Mouse (Mus musculus): ENCODE measurements around the gene Bbs4. TPM values are rescaled to one million over a fixed set of nuclear protein-coding genes. Genes with fewer than 3 reads are reported as not detected.
A peak's percentile ranks its signal among the peaks of the same experiment; 100 is the strongest.

Gene Bbs4
- polyA plus RNA-seq, 3 experiments from 2014 or later = 14.6 to 21.4 (median 15.5) TPM

DNA sequence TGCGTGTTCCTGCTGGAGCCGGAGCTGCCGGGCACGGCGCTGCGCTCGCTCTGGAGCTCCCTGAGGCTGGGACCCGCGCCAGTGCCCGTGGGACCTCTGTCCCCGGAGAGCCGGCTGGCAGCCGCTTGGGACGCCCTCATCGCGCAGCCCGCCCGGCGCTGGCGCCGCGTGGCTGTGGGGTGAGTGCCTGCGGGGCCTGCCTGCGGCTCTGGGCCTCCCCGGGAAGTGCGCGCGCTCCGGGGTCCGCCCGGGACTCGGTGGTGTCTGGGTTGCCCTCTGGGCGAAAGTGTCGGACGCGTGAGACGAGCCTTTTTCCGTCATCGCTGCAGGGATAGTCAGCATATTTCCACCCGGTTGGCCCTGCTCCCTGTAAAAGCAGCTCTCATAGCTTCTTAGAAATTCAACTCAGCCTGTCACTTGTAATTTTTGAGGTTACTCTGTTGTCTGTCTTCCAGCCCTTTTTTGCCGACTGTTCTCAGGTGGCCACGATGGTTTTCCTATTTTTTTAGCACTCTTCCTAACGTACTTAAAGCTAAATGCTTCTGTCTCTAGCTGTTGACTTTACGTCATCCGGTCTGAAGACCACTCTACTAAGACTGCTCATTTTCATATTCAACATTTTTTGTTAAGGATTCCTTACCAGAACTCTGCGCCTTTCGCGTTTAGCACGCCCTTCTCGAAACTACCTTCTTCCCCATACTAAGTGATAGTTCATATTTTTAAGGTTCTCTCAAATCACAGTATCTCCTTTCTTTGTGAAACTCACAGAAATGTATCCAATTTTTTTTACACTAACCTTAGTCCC is 61.4 kb downstream of the Bbs4 start:
- ATAC-seq = peak; percentile 20

DNA sequence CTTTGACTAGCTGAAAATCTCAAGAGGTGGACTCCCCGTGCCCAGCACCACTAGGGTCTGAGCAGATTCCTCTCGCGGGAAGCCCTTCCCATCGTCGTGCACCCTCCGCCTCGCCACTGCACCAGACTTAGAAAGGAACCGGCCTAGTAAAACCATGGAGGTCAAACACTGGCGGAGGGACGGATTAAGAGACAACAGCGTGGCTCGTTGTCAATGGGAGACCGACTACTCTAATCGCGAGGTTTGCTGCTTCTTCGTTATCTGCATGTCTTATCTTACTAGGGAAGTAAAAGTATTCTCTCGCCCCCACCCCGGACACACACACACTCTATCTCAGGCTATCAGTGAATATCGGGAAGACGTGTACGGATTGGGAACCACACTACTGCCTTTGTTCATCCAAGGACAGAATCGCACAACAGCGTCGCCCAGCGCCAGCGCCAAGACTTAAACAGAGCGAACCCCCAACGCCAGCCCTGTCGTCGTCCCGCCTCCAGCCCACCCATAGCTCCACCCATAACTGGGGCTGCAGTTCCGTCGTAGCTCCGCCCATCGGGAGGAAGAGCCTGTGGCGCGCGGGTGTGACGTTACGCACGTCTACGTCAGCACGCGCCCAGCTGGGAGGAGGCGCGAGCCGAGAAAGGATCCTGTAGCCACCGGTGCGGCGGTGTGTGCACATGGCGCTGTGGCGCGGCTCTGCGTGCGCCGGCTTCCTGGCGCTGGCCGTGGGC is 62.2 kb downstream of the Bbs4 start, which contains the start of gene Adpgk:
Gene Adpgk, plus strand, starts transcription at position 602 of the 731 bp plus-strand sequence.
- peak; percentile 94 for ATAC-seq

DNA sequence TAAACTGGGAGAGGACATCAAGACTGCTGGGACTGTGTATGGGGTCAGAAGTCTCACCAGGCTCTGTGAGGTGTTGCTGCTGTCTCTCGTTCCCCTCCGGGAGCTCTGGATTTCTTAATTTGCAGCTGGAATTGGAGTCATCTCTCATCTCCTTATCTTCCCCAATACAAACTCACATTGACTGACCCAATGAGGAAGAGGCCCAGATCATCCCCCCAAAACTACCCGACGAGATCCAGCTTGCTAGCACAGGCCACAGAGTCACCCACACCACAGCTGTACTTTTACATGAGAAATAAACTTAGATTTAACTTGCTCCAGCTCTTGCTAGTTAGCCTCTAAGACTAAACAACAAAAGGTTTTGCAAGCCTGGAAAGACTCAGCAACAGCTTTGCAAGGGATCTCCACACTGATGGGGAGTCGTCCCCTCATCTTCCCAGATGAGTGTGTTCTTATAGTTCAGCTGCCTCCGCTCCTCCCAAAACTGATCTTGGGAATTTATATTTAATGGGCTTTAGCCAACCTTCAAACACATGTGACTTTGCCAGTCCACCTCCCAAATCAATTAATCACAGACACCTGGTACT is 63.7 kb downstream of the Bbs4 start:
- no peak for ATAC-seq

DNA sequence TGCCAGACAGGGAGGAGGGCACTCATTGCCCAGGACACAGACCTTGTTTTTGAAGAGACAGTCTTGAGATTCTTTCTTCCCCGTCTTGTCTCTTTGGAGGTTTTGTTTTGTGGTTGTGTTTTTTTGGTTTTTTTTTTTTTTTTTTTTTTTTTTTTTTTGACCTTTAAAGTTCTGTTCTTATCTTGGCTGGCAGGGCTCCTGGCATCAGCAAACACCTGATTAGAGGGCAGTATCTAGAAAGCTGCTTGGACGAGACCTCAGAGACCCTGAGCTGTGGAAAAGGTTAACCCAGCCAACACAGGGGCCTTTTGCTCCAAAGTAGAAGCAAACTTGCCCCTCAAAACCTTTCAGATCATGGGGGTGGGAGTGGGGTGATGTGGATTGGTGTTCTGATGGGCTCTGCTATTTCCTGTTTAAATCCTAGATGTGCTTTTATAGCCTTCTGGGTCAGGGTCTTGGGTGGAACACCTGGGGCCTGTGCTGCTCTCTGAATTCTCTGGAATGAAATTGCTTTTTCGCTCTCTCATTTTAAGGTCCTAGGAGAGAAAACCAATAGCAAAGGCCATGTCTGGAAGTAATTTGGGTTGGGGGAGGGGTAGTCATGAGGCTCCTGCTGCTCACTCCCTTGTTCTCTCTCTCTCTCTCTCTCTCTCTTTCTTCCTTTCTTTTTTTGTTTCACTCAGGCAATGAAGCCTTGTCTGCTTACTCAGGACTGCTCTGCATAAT is 64.5 kb downstream of the Bbs4 start:
- no peak for ATAC-seq

DNA sequence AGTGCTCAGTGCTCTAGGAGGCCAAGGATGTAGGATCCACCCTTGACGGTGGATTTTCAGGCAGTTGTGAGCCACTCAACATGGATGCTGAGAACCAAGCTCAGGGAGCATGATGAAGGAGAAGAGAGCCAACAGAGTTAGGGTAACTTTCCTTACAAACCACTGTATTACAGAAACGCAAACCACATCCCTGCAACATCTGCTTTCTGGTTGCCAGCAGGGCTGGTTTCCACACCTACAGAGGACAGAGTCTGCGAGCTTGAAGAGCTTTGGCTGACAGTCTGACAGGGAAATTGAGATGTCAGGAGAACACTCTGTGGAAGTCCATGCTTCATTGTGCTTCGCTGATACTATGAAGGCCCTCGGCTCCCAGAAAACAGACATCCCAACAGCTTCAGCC is 65.2 kb downstream of the Bbs4 start:
- ATAC-seq = no peak

DNA sequence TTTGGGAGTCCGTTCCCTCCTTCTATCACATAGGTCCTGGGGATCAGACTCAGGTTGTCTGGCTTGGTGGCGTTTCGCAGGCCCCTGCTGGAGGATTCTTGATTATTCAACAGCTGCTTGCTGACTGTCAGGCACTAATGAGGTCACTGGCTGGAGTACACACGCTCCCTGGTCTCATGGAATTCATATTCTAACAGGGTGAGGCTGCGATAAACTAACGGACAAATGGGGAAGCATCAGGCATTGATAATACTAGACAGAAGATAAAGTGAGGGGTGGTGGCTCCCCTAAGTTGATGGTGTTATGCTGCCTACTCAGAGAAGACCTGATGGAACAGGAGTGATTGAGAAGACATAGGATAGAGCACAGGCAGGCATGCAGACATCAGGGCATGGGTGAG is 67.7 kb downstream of the Bbs4 start:
- ATAC-seq = no peak

DNA sequence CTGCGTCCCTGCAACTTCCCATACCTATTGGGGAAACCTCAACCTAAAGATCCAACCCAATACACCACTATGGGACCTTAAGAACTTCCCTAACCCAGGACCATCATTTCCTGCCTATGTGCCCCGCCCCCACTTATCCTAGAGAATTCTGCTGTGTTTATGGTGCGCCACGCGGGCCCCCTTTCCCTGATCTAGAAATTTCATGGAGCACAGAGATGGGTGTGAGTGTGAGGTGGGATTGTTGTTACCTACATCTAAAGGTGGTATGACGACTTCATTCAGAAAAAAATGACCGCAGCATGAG is 70.7 kb downstream of the Bbs4 start:
- no peak for ATAC-seq

DNA sequence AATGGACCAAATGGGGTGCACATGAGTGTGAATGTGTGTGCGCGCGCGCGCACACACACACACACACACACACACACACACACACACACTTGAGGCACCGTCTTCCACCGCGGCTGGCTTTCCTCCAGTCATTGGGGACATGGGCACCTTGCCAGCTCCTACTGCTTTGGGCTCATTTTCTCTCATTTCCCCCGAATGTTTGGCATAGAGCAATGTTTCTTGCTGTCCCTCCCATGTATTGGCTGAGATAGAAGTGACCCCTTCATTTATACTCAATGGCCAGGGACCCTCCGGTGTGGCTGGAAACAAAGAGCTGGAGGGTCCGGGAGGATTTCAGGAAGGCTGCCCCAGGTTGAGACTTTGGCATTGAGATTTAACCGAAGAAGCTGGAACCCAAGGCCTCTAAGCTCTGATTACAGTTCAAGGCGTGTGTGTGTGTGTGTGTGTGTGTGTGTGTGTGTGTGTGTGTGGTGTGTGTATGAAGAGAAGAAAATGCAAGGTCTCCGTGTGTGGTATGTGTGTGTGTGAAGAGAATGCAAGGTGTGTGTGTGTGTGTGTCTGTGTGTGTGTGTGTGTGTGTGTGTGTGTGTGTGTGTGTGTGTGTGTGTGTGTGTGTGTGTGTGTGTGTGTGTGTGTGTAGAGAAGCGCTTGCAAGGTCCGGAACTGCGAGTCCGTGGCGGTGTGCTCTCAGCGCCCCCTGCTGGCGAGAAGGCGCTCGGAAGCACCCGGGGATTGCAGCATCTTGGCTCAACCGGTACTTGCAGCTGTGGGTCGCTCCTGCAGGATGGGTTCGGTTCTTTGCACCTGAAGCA is 71.2 kb downstream of the Bbs4 start:
- peak; percentile 61 for ATAC-seq

DNA sequence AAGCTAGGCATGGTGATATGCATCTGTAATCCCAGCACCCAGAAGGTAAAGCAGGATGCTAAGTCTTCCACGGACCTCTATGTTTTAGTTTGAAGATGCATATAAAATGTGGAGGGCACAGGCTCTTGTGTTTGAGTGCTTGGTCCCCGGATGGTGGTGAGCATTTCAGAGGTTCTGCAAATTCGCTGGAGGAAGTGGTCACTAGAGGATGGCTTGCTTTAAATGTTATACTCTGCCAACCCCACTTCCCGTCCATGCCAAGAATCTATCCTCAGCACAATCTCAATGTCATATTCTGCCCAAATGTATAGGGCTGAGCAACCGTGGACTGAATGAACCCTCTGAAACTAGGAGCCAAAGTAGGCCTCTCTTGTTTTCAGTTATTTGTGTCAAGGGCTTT is 72.4 kb downstream of the Bbs4 start:
- ATAC-seq = no peak

DNA sequence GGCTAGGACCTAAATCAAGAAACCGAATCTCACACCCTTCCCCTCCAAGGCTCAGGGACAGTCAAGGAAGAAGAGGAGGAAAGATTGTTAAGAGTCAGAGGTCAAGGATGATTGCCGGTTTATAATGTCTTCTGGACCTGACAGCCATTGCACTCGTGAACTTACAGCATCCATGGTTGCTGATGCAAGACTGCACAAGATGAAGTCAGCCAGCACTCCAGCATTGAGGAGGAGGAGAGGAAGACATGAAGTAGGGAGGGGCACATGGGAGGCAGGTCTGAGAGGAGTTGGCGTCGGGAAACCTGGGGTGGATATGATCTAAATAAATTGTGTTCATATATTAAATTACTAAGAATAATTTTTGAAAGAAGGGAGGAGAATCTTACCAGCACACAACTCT is 74.6 kb downstream of the Bbs4 start:
- no peak for ATAC-seq

DNA sequence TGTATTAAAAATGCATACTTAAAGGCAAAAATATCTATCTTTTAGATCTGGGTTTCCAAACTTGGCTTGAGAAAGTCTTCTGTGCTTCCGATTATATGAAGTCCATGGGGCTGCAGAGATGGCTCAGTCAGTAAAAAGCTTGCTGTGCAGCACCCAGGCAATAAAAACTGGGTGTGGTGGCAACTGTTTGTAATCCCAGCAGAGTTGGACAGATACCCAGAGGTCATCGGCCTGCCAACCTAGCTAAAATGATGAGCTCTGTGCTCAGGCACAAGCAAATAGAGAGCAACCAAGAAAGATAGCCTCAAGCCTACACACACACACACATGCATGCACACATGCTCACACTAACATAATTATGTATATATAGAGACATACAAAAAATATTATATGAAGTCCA is 75.1 kb downstream of the Bbs4 start:
- ATAC-seq = no peak

DNA sequence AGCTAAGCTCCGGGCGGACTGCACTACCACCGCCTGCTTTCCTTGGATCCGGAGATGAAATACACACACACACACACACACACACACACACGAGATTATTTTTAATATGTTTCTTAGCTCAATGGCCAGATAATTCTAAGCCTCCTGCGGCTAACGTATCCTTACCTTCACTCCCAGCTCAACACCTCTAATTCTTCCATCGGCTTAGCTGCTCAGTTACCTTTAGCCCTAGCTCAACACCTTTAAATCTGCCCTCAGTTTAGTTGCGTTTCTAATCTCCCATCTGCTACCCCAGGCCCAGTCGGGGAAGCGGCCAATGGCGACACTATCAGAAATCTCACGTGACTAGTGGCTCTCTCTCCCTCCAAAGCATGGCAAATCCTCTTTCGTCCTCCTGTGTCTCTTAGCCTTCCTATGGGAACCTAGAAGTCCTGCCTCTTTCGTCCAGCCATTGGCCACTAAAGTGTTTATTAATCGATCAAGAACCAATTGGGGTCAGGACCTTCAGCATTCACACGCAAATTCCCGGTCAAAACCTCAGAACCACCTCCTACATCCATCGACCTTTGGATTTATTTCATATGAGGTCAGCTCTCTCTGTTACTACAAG is 78.4 kb downstream of the Bbs4 start:
- ATAC-seq = no peak

DNA sequence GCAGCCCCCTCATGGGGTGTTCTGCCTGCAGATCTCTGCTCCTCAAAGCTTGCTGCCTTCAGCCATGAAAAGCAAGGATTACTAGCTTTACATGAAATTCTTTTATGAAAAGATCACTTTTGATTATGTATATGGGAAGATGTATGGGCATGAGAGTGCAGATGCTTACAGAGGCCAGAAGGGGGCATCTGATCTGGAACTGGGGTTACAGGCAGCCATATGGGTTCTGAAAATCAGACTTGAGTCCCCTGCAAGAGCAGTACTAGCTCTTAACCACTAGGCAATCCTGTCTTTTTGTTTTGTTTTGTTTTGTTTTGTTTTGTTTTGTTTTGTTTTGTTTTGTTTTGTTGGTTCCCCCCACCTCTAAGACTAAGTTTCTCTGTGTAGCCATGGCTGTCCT is 80.1 kb downstream of the Bbs4 start:
- ATAC-seq = no peak

Other genes starting within 250 kb of the Bbs4 start
- 10 to 100 TPM in 2 of 3 experiments, 1 to 10 TPM in 1; 2.5 to 14.1 (median 10.8) TPM for gene Adpgk, start 62.0 kb downstream of the Bbs4 start, polyA plus RNA-seq (2017; shearing (Covaris generic))
- 10 to 100 TPM; 19.6 to 23.7 (median 23.0) TPM for gene Arih1, start 133.1 kb upstream of the Bbs4 start, polyA plus RNA-seq (2017; shearing (Covaris generic))
- 10 to 100 TPM; 15.6 to 38.7 (median 37.6) TPM for gene Hexa, start 186.0 kb upstream of the Bbs4 start, polyA plus RNA-seq (2017; shearing (Covaris generic))
- gene Tmem202, start 186.3 kb upstream of the Bbs4 start, polyA plus RNA-seq (2017; shearing (Covaris generic)) = not detected
- gene Celf6, start 224.4 kb upstream of the Bbs4 start, polyA plus RNA-seq (2017; shearing (Covaris generic)) = not detected